Mouse (Mus musculus): ENCODE results near the gene Pafah1b1. TPM values are rescaled to one million over a fixed set of nuclear protein-coding genes. Genes with fewer than 3 reads are reported as not detected.

The Pafah1b1 gene
- polyA plus RNA-seq, 1 experiment from 2014 or later, result 61.8 TPM

GRCm38 (mm10) chr11:74708781-74709180 lies 15.7 kb downstream of the Pafah1b1 start:
- no peaks in the 10 kb centered on the region for H3K27me3 ChIP-seq (replicated peaks; ENCODE audit: control insufficient read depth, insufficient read depth, low read length)
- H3K4me2 ChIP-seq (ENCODE audit: low read length), result no peak overlapping the region
- no peaks in the 10 kb centered on the region for H3K4me1 ChIP-seq (replicated peaks; ENCODE audit: control insufficient read depth, insufficient read depth, low read length)
- H3K36me3 ChIP-seq (ENCODE audit: control insufficient read depth, insufficient read depth, low read length), result no peaks in the 10 kb centered on the region
- H3K4me3 ChIP-seq (ENCODE audit: low read depth, low read length), result no peak overlapping the region
- 38% methylated on average over 1 of the region's 1 CpGs for WGBS
- no peak for DNase-seq (ENCODE audit: low spot score)
- no peak overlapping the region for H3K27ac ChIP-seq (ENCODE audit: low read depth)
- no peaks in the 10 kb centered on the region for H3K9me3 ChIP-seq (ENCODE audit: control insufficient read depth, low read length)
- H3K9ac ChIP-seq (ENCODE audit: low read length), result no peak overlapping the region
- no peak for ATAC-seq (replicated peaks; ENCODE audit: low FRiP score, low TSS enrichment, low read depth)

DNA sequence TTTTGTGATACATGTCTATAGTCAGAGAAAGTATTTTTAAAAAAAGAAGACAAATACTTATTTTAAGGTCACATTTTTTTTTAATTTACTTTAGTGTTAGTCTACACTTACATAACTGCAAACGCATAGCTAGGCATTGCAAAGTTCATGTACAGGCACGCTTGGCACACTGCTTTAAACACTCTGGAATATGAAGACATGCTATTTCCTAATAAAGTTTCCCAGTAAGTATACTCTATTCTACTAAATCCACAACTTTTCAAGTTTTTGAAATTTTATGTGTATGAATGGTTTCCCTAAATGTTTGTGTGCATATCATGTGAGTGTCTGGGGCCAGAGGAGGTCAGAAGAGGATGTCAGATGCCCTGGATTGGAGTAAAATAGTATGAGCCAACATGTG lies 20.4 kb downstream of the Pafah1b1 start:
- H3K4me3 ChIP-seq (ENCODE audit: low read depth, low read length), result no peak overlapping the region
- H3K9ac ChIP-seq (ENCODE audit: low read length), result no peak overlapping the region
- 92% methylated on average over 2 of the region's 2 CpGs for WGBS
- no peaks in the 10 kb centered on the region for H3K4me1 ChIP-seq (replicated peaks; ENCODE audit: control insufficient read depth, insufficient read depth, low read length)
- no peaks in the 10 kb centered on the region for H3K9me3 ChIP-seq (ENCODE audit: control insufficient read depth, low read length)
- no peak overlapping the region for H3K27ac ChIP-seq (ENCODE audit: low read depth)
- no peak for DNase-seq (ENCODE audit: low spot score)
- peaks cover 3% of the 10 kb centered on the region; the same call in 1 of the 2 replicates for H3K36me3 ChIP-seq (ENCODE audit: control insufficient read depth, insufficient read depth, low read length)
- H3K4me2 ChIP-seq (ENCODE audit: low read length), result no peak overlapping the region
- no peaks in the 10 kb centered on the region for H3K27me3 ChIP-seq (replicated peaks; ENCODE audit: control insufficient read depth, insufficient read depth, low read length)
- no peak for ATAC-seq (replicated peaks; ENCODE audit: low FRiP score, low TSS enrichment, low read depth)

- no peak for ATAC-seq (replicated peaks; ENCODE audit: low FRiP score, low TSS enrichment, low read depth)
- 92% methylated on average over 2 of the region's 2 CpGs for WGBS
Measured at GRCm38 (mm10) chr11:74699505-74699904, 25.0 kb downstream of the Pafah1b1 start.

DNA sequence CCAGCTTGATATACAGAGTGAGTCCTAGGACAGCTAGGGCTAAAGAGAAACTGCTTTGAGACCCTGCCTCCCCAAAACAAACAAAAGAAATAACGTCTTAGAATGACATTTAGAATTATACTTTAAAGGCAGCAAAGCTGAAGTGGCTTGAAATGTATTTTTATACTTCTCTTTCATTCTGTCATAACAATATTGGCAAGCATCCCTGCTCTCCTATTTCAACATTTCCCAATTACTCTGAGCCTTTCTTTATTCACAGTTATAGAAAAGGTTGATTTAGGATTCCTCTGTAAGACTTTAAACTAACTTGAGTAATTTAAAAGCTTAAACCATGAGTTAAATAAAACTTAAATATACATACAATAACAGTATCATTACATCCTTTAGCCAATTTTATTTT lies 32.3 kb downstream of the Pafah1b1 start:
- ATAC-seq (replicated peaks; ENCODE audit: low FRiP score, low TSS enrichment, low read depth), result no peak
- no peaks in the 10 kb centered on the region for H3K27me3 ChIP-seq (replicated peaks; ENCODE audit: control insufficient read depth, insufficient read depth, low read length)
- no peak overlapping the region for H3K4me2 ChIP-seq (ENCODE audit: low read length)
- no peaks in the 10 kb centered on the region for H3K4me1 ChIP-seq (replicated peaks; ENCODE audit: control insufficient read depth, insufficient read depth, low read length)
- H3K4me3 ChIP-seq (ENCODE audit: low read depth, low read length), result no peak overlapping the region
- WGBS, result 59% methylated on average over 1 of the region's 1 CpGs
- no peak overlapping the region for H3K27ac ChIP-seq (ENCODE audit: low read depth)
- no peaks in the 10 kb centered on the region for H3K9me3 ChIP-seq (ENCODE audit: control insufficient read depth, low read length)
- no peak overlapping the region for H3K9ac ChIP-seq (ENCODE audit: low read length)
- H3K36me3 ChIP-seq (ENCODE audit: control insufficient read depth, insufficient read depth, low read length), result peaks cover 44% of the 10 kb centered on the region
- DNase-seq (ENCODE audit: low spot score), result no peak

More at GRCm38 (mm10) chr11:74699505-74699904, 25.0 kb downstream of the Pafah1b1 start:
- DNase-seq (ENCODE audit: low spot score), result no peak
- Histone ChIP-seq H3K27me3 (replicated peaks; ENCODE audit: control insufficient read depth, insufficient read depth, low read length) (no peaks in the 10 kb centered on the region), H3K9me3 (ENCODE audit: control insufficient read depth, low read length) (no peaks in the 10 kb centered on the region), H3K27ac (ENCODE audit: low read depth) (no peak overlapping the region), H3K9ac (ENCODE audit: low read length) (no peak overlapping the region), H3K36me3 (ENCODE audit: control insufficient read depth, insufficient read depth, low read length) (peaks cover 37% of the 10 kb centered on the region), H3K4me1 (replicated peaks; ENCODE audit: control insufficient read depth, insufficient read depth, low read length) (no peaks in the 10 kb centered on the region), H3K4me3 (ENCODE audit: low read depth, low read length) (no peak overlapping the region), H3K4me2 (ENCODE audit: low read length) (no peak overlapping the region)

DNA sequence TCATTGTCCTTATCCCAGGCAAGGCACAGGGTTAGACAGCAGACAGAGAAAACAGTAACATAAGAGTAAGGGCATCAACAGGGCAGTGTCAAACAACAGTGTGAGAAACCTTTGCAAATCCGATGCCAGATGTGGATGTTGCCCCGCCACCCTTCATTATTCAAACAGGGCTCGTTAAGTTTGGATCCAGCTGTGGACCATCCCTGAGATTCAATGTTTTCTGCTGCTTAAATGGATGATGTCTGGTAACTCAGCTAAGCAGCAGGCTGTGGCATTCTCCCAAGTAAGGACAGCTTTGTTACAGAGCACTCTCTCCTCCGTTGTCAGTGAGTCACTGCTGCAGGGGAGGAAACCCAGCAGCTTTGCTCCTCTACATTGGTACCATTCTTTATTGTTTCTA lies 49.3 kb downstream of the Pafah1b1 start:
- 88% methylated on average over 4 of the region's 4 CpGs for WGBS
- H3K4me1 ChIP-seq (replicated peaks; ENCODE audit: control insufficient read depth, insufficient read depth, low read length), result no peaks in the 10 kb centered on the region
- no peaks in the 10 kb centered on the region for H3K9me3 ChIP-seq (ENCODE audit: control insufficient read depth, low read length)
- ATAC-seq (replicated peaks; ENCODE audit: low FRiP score, low TSS enrichment, low read depth), result no peak
- no peak overlapping the region for H3K4me3 ChIP-seq (ENCODE audit: low read depth, low read length)
- H3K4me2 ChIP-seq (ENCODE audit: low read length), result no peak overlapping the region
- peaks cover 69% of the 10 kb centered on the region for H3K36me3 ChIP-seq (ENCODE audit: control insufficient read depth, insufficient read depth, low read length)
- H3K27me3 ChIP-seq (replicated peaks; ENCODE audit: control insufficient read depth, insufficient read depth, low read length), result no peaks in the 10 kb centered on the region
- DNase-seq (ENCODE audit: low spot score), result no peak
- no peak overlapping the region for H3K9ac ChIP-seq (ENCODE audit: low read length)
- no peak overlapping the region for H3K27ac ChIP-seq (ENCODE audit: low read depth)

GRCm38 (mm10) chr11:74674713-74675112 lies 49.8 kb downstream of the Pafah1b1 start:
- WGBS, result 96% methylated on average over 8 of the region's 8 CpGs
- Histone ChIP-seq H3K9me3 (ENCODE audit: control insufficient read depth, low read length) (no peaks in the 10 kb centered on the region), H3K27me3 (replicated peaks; ENCODE audit: control insufficient read depth, insufficient read depth, low read length) (no peaks in the 10 kb centered on the region), H3K4me3 (ENCODE audit: low read depth, low read length) (no peak overlapping the region), H3K36me3 (ENCODE audit: control insufficient read depth, insufficient read depth, low read length) (peaks cover 67% of the 10 kb centered on the region), H3K4me2 (ENCODE audit: low read length) (no peak overlapping the region), H3K27ac (ENCODE audit: low read depth) (no peak overlapping the region), H3K4me1 (replicated peaks; ENCODE audit: control insufficient read depth, insufficient read depth, low read length) (no peaks in the 10 kb centered on the region), H3K9ac (ENCODE audit: low read length) (no peak overlapping the region)
- ATAC-seq (replicated peaks; ENCODE audit: low FRiP score, low TSS enrichment, low read depth) (no peak), DNase-seq (ENCODE audit: low spot score) (no peak)

- H3K4me2 ChIP-seq (ENCODE audit: low read length), result no peak overlapping the region
- no peaks in the 10 kb centered on the region for H3K9me3 ChIP-seq (ENCODE audit: control insufficient read depth, low read length)
- H3K4me1 ChIP-seq (replicated peaks; ENCODE audit: control insufficient read depth, insufficient read depth, low read length), result no peaks in the 10 kb centered on the region
- no peak for DNase-seq (ENCODE audit: low spot score)
- peaks cover 68% of the 10 kb centered on the region for H3K36me3 ChIP-seq (ENCODE audit: control insufficient read depth, insufficient read depth, low read length)
- ATAC-seq (replicated peaks; ENCODE audit: low FRiP score, low TSS enrichment, low read depth), result no peak
- H3K27ac ChIP-seq (ENCODE audit: low read depth), result no peak overlapping the region
- 96% methylated on average over 1 of the region's 1 CpGs for WGBS
- H3K9ac ChIP-seq (ENCODE audit: low read length), result no peak overlapping the region
- no peaks in the 10 kb centered on the region for H3K27me3 ChIP-seq (replicated peaks; ENCODE audit: control insufficient read depth, insufficient read depth, low read length)
- H3K4me3 ChIP-seq (ENCODE audit: low read depth, low read length), result no peak overlapping the region
Measured at GRCm38 (mm10) chr11:74673561-74673960, 50.9 kb downstream of the Pafah1b1 start.

GRCm38 (mm10) chr11:74672901-74673513 lies 51.5 kb downstream of the Pafah1b1 start:
- Histone ChIP-seq H3K9ac (ENCODE audit: low read length) (no peak overlapping the region), H3K27ac (ENCODE audit: low read depth) (no peak overlapping the region), H3K4me3 (ENCODE audit: low read depth, low read length) (no peak overlapping the region), H3K4me1 (replicated peaks; ENCODE audit: control insufficient read depth, insufficient read depth, low read length) (no peaks in the 10 kb centered on the region), H3K4me2 (ENCODE audit: low read length) (no peak overlapping the region), H3K9me3 (ENCODE audit: control insufficient read depth, low read length) (no peaks in the 10 kb centered on the region), H3K36me3 (ENCODE audit: control insufficient read depth, insufficient read depth, low read length) (peaks cover 65% of the 10 kb centered on the region), H3K27me3 (replicated peaks; ENCODE audit: control insufficient read depth, insufficient read depth, low read length) (no peaks in the 10 kb centered on the region)
- DNase-seq (ENCODE audit: low spot score) (no peak), ATAC-seq (replicated peaks; ENCODE audit: low FRiP score, low TSS enrichment, low read depth) (no peak)
- WGBS, result 83% methylated on average over 6 of the region's 6 CpGs

GRCm38 (mm10) chr11:74671839-74672238 lies 52.6 kb downstream of the Pafah1b1 start:
- Histone ChIP-seq H3K4me3 (ENCODE audit: low read depth, low read length) (no peak overlapping the region), H3K9ac (ENCODE audit: low read length) (no peak overlapping the region), H3K36me3 (ENCODE audit: control insufficient read depth, insufficient read depth, low read length) (peaks cover 65% of the 10 kb centered on the region), H3K27ac (ENCODE audit: low read depth) (no peak overlapping the region), H3K4me2 (ENCODE audit: low read length) (no peak overlapping the region), H3K9me3 (ENCODE audit: control insufficient read depth, low read length) (no peaks in the 10 kb centered on the region), H3K4me1 (replicated peaks; ENCODE audit: control insufficient read depth, insufficient read depth, low read length) (no peaks in the 10 kb centered on the region), H3K27me3 (replicated peaks; ENCODE audit: control insufficient read depth, insufficient read depth, low read length) (no peaks in the 10 kb centered on the region)
- ATAC-seq (replicated peaks; ENCODE audit: low FRiP score, low TSS enrichment, low read depth) (no peak), DNase-seq (ENCODE audit: low spot score) (peak; percentile 44)
- WGBS, result 89% methylated on average over 5 of the region's 5 CpGs

Measured in intestine, embryonic 14.5 days (tissue).